Mouse (Mus musculus) megakaryocyte, embryonic 14.5 days (primary cell): Measurements from ENCODE around the gene Phgdh.

Experiments
- FLI1 ChIP-seq: IDR thresholded peaks from 2 replicates; pipeline ENCODE4 v1.6.1; 2012; ENCODE audit warnings: low read length, inconsistent platforms, mixed read lengths
- GATA1 ChIP-seq: IDR thresholded peaks from 3 replicates; pipeline ENCODE4 v1.6.1; 2012; ENCODE audit warnings: mixed read lengths, low read length, inconsistent platforms, borderline replicate concordance

GRCm38 (mm10) chr3:98299391-98300100 lies 40.2 kb downstream of the Phgdh start:
- TF ChIP-seq FLI1 (no peak), GATA1 (no peak)
